Mouse (Mus musculus) Patski (cell line): ENCODE data around the gene D1Ertd622e. TPM values are rescaled to one million over a fixed set of nuclear protein-coding genes. Genes with fewer than 3 reads are reported as not detected.

ENCODE experiments used
- ATAC-seq: fragments of 100-300 bp; one replicate; pipeline ENCODE4 v1.8.0; 2021
- CTCF ChIA-PET: fragments of 350-600 bp; sonication (Branson Sonifier 250); formaldehyde crosslinking; loops from one replicate; lab custom pipeline; 2022; ENCODE audit warnings: inconsistent platforms; lab: Charles Lee
- POLR2A ChIA-PET: fragments of 350-600 bp; sonication (Branson Sonifier 250); formaldehyde crosslinking; loops from one replicate; lab custom pipeline; 2022; ENCODE audit warnings: antibody characterized with exemption, inconsistent platforms; lab: Charles Lee
- DNase-seq: peaks from one replicate; pipeline ENCODE4 v3.0.0-alpha.2; 2011; ENCODE audit warnings: low read depth, low spot score
- H3K27me3 ChIP-seq: fragments of 371-371 bp; one replicate; pipeline ENCODE4 v1.5.1; 2021
- CTCF ChIP-seq: fragments of 100-300 bp; IDR thresholded peaks from one replicate; pipeline ENCODE4 v1.5.1; 2021
- in situ Hi-C: fragments of 300-500 bp; cut with MboI; formaldehyde crosslinking; loops from 3 replicates; pipeline ENCODE4 v1.11.1; 2018; ENCODE audit warnings: low pct_unique_long_range_greater_than_20kb, mixed read lengths
- polyA plus RNA-seq: library from polyadenylated mRNA; unstranded; gene quantifications from one replicate; pipeline ENCODE4 v1.2.3, GENCODE M21; 2021

D1Ertd622e gene
- polyA plus RNA-seq, 1 experiment from 2014 or later: 47.4 TPM

- no peak for TF ChIP-seq CTCF
- CTCF ChIA-PET: interaction anchor here (1.5 kb wide), 1 partner anchor 10 kb away, joined by 3 read pairs; no protein-coding TSS in a partner anchor
- POLR2A ChIA-PET: no interaction called here
- DNase-seq: no peak
- no peak for ATAC-seq
- in situ Hi-C loops: no loop called here
- H3K27me3 ChIP-seq: no peaks in the 10 kb centered on the region
Observed at GRCm38 (mm10) chr1:97564641-97565040, 97.2 kb downstream of the D1Ertd622e start.

GRCm38 (mm10) chr1:97562867-97563266, 99.0 kb downstream of the D1Ertd622e start:
- in situ Hi-C loops: no loop called here
- TF ChIP-seq CTCF: no peak
- H3K27me3 ChIP-seq: no peaks in the 10 kb centered on the region
- DNase-seq (no peak), ATAC-seq (no peak)
- ChIA-PET CTCF (interaction anchor here (0.9 to 1.1 kb wide), 2 partner anchors 9 to 21 kb away, joined by 3 read pairs; no protein-coding TSS in a partner anchor), POLR2A (no interaction called here)

Other genes with a start within 250 kb of the D1Ertd622e start
- gene Gin1, start 108.1 kb upstream of the D1Ertd622e start, polyA plus RNA-seq: 9.5 TPM
- 32.8 TPM for gene Ppip5k2, start 108.3 kb upstream of the D1Ertd622e start, polyA plus RNA-seq